20 mouse cellular contexts compared by ENCODE assay signal in genomic region chr14:26542136-26542535, GRCm38 (mm10). TPM values are rescaled to one million over a fixed set of nuclear protein-coding genes. Genes with fewer than 3 reads are reported as not detected.
A peak's percentile ranks its signal among the peaks of the same experiment; 100 is the strongest.
DNase-seq lines count a peak whose midpoint lies in the region; TF ChIP-seq lines count a peak whose summit lies in the region.
"Had no signal": no experiment of that assay in that cellular context is flagged by ENCODE, and none has a peak within 500 bp of the region (broad histone marks: within the 10 kb centered on the region; RNA-seq: fewer than 3 reads in every experiment).

No protein-coding gene starts in this region.

- H3K36me3 ChIP-seq in C2C12 (ENCODE audit: control insufficient read depth, insufficient read depth), result no peaks in the 10 kb centered on the region
- no peaks in the 10 kb centered on the region for H3K36me3 ChIP-seq in myocyte (ENCODE audit: control insufficient read depth, insufficient read depth)
- H3K36me3 ChIP-seq: G1E had no signal

- intact Hi-C loops in heart, postnatal 14 days (cut with DNase I), result no loop called here

- TF ChIP-seq POLR2A in myocyte (IDR thresholded peaks at IDR 0.05; ENCODE audit: insufficient read length, low read depth), result no peak

- H3ac ChIP-seq in C2C12 (ENCODE audit: control insufficient read depth, insufficient read length, low read depth), result no peak overlapping the region
- H3ac ChIP-seq in myocyte (ENCODE audit: control insufficient read depth, insufficient read length), result no peak overlapping the region

- H3K27me3 ChIP-seq in C2C12 (ENCODE audit: control insufficient read depth, insufficient read depth, insufficient read length), result no peaks in the 10 kb centered on the region
- H3K27me3 ChIP-seq in myocyte (ENCODE audit: control insufficient read depth, insufficient read depth, insufficient read length), result no peaks in the 10 kb centered on the region
- H3K27me3 ChIP-seq: CH12.LX, Patski had no signal

- H3K4me3 ChIP-seq in C2C12 (ENCODE audit: insufficient read depth, poor library complexity, severe bottlenecking) (no peak overlapping the region), myocyte (no peak overlapping the region)

- H3K79me3 ChIP-seq in C2C12 (ENCODE audit: low read depth), result no peaks in the 10 kb centered on the region

- no peak for TF ChIP-seq CTCF in C2C12 (IDR thresholded peaks at IDR 0.05; ENCODE audit: control insufficient read depth, insufficient read depth, insufficient read length)

- no peaks in the 10 kb centered on the region for H3K79me2 ChIP-seq in C2C12 (ENCODE audit: control insufficient read depth, insufficient read depth)
- no peaks in the 10 kb centered on the region for H3K79me2 ChIP-seq in myocyte (ENCODE audit: control insufficient read depth, insufficient read depth)

- H3K4me2 ChIP-seq in myocyte (ENCODE audit: low read depth), result no peak overlapping the region

- peak; percentile 39 for DNase-seq in heart, adult 11 months
- DNase-seq in heart, postnatal 14 days, result no peak
- no peak for DNase-seq in thymus, postnatal 14 days
- DNase-seq in cerebellum, adult 11-12 months, result no peak
- DNase-seq: adrenal gland, adult 2 months; adrenal gland, adult 8-10 months; adrenal gland, postnatal 10 days; adrenal gland, postnatal 14 days; adrenal gland, postnatal 25 days; adrenal gland, postnatal 36 days; B cell, adult 2 months; cerebellum, adult 11 months; cerebellum, adult 18-20 months; cerebellum, adult 2 months; cerebellum, adult 8-10 months had no signal

TF ChIP-seq in C2C12, 6 proteins besides CTCF, POLR2A, EP300 and RAD21:
- no peak for TF ChIP-seq CEBPB (IDR thresholded peaks at IDR 0.05; ENCODE audit: low read depth)
- TF ChIP-seq MYOD1 (IDR thresholded peaks at IDR 0.05; ENCODE audit: control insufficient read depth, insufficient read length, low read depth), result peak; percentile 11

TF ChIP-seq in myocyte, 11 proteins besides CTCF, POLR2A, EP300 and RAD21:
- TF ChIP-seq MYOD1 (IDR thresholded peaks at IDR 0.05; ENCODE audit: control insufficient read depth in 1 of 3, insufficient read length in 2 of 3, low read depth in 2 of 3), result peak in 2 of 3 experiments; percentile 74 to 94
- TF ChIP-seq TCF12 (IDR thresholded peaks at IDR 0.05; ENCODE audit: insufficient read depth, poor library complexity, severe bottlenecking), result no peak

RNA-seq across cellular contexts. Expression of gene Slmap, which starts 7.4 kb away (rescaled TPM):
- total RNA-seq in heart, postnatal 14 days (2021), result 100 to 1,000 TPM; 250 to 282 TPM
- polyA plus RNA-seq in C2C12 (2012; fragmentation: generic; extraction: Trizol) (10.8 TPM), myocyte (2012; fragmentation: generic; extraction: Trizol) (15.5 TPM)

RNA-seq across cellular contexts. Expression of gene Dennd6a, which starts 31.5 kb away (rescaled TPM):
- 10 to 100 TPM; 21.0 to 22.6 TPM for total RNA-seq in heart, postnatal 14 days (2021)
- polyA plus RNA-seq in C2C12 (2012; fragmentation: generic; extraction: Trizol) (3.7 TPM), myocyte (2012; fragmentation: generic; extraction: Trizol) (4.5 TPM)
